Mouse (Mus musculus): Measurements from ENCODE around the gene Mbnl1. TPM values are rescaled to one million over a fixed set of nuclear protein-coding genes. Genes with fewer than 3 reads are reported as not detected.

The Mbnl1 gene
- polyA plus RNA-seq, 1 experiment from 2014 or later: 93.2 TPM

- H3K9me3 ChIP-seq (ENCODE audit: control insufficient read depth, low read length): no peaks in the 10 kb centered on the region
- no peak overlapping the region for H3K4me3 ChIP-seq (ENCODE audit: control insufficient read depth in 1 of 2, insufficient read depth in 1 of 2, low read depth in 1 of 2, low read length in 2 of 2)
- no peak overlapping the region for H3K4me2 ChIP-seq (ENCODE audit: low read length)
- no peak overlapping the region for H3K27ac ChIP-seq (replicated peaks in 1 of 2; ENCODE audit: control insufficient read depth in 1 of 2, insufficient read depth in 1 of 2, low read depth in 2 of 2, low read length in 2 of 2)
- H3K4me1 ChIP-seq (ENCODE audit: control insufficient read depth in 2 of 2, insufficient read depth in 2 of 2, low read length in 2 of 2): no peaks in the 10 kb centered on the region
- no peaks in the 10 kb centered on the region for H3K36me3 ChIP-seq (ENCODE audit: control insufficient read depth, insufficient read depth, low read length)
- no peaks in the 10 kb centered on the region for H3K27me3 ChIP-seq (ENCODE audit: control insufficient read depth, insufficient read depth, low read length)
- 54% methylated on average over 2 of the region's 2 CpGs for WGBS
- ATAC-seq (ENCODE audit: insufficient number of reproducible peaks, insufficient read depth, low FRiP score, low read depth): no peak
- no peak overlapping the region for H3K9ac ChIP-seq (ENCODE audit: low read length)
These were observed 5.8 kb downstream of the Mbnl1 start for GRCm38 (mm10) chr3:60478433-60478832.

DNA sequence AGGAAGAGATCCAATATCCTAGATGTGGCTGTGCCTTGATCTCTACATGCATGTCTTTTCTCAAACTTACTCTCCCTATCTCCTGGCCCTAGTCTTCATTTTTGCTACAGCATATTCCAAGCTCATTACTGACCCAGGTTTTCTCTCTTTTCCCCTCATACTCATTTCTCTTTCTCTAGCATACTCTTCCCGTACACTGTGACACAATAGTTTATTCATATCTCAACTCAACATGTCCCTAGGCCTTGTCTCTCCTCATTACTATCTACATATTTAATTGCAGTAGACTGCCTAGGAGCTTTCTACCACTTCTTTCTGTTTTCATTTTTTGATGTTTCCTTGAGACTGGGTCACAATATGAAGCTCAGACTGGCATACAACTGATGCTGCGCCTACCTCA, 8.1 kb downstream of the Mbnl1 start:
- Histone ChIP-seq H3K9me3 (ENCODE audit: control insufficient read depth, low read length) (no peaks in the 10 kb centered on the region), H3K4me2 (ENCODE audit: low read length) (no peak overlapping the region), H3K36me3 (ENCODE audit: control insufficient read depth, insufficient read depth, low read length) (no peaks in the 10 kb centered on the region), H3K4me1 (ENCODE audit: control insufficient read depth in 2 of 2, insufficient read depth in 2 of 2, low read length in 2 of 2) (no peaks in the 10 kb centered on the region; a peak in 1 of 4 replicates), H3K27ac (replicated peaks in 1 of 2; ENCODE audit: control insufficient read depth in 1 of 2, insufficient read depth in 1 of 2, low read depth in 2 of 2, low read length in 2 of 2) (no peak overlapping the region), H3K27me3 (ENCODE audit: control insufficient read depth, insufficient read depth, low read length) (no peaks in the 10 kb centered on the region), H3K4me3 (ENCODE audit: control insufficient read depth in 1 of 2, insufficient read depth in 1 of 2, low read depth in 1 of 2, low read length in 2 of 2) (no peak overlapping the region), H3K9ac (ENCODE audit: low read length) (no peak overlapping the region)
- ATAC-seq (ENCODE audit: insufficient number of reproducible peaks, insufficient read depth, low FRiP score, low read depth): no peak
- 98% methylated on average over 2 of the region's 2 CpGs for WGBS

DNA sequence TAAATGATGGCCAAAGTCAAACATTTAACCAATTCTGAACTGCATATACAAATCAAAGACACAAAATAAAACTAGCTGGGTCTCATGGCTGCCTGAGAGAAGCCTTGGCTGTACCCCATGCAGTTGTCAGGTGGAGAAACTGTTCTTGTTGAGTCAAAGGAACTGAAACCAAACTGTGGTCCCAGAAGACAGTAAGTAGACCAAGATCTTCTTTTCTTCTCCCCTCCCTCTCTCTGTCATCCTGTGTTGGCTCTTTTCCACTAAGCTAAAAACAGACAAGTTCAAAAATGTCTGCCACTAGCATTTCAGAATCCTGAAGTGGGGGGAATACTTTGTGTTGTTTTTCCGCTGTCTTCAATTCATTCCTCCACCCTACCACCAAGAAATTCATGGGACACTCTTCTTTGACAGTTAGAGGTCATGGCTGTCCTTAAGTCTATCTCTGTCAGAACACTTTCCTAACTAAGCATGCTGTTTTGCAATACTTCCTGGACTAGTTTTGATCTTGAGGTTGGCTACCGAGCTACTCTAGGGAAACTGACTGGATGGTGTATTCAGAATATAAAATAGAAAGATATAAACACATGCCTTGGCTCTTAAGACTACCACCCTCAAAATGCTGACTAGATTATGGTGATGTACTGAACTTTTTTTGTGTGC, 9.2 kb downstream of the Mbnl1 start:
- WGBS: 89% methylated on average over 2 of the region's 2 CpGs
- no peaks in the 10 kb centered on the region; a peak in 1 of 4 replicates for H3K4me1 ChIP-seq (ENCODE audit: control insufficient read depth in 2 of 2, insufficient read depth in 2 of 2, low read length in 2 of 2)
- H3K36me3 ChIP-seq (ENCODE audit: control insufficient read depth, insufficient read depth, low read length): no peaks in the 10 kb centered on the region
- H3K27me3 ChIP-seq (ENCODE audit: control insufficient read depth, insufficient read depth, low read length): no peaks in the 10 kb centered on the region
- H3K9ac ChIP-seq (ENCODE audit: low read length): no peak overlapping the region
- H3K4me3 ChIP-seq (ENCODE audit: control insufficient read depth in 1 of 2, insufficient read depth in 1 of 2, low read depth in 1 of 2, low read length in 2 of 2): no peak overlapping the region
- no peak overlapping the region for H3K27ac ChIP-seq (replicated peaks in 1 of 2; ENCODE audit: control insufficient read depth in 1 of 2, insufficient read depth in 1 of 2, low read depth in 2 of 2, low read length in 2 of 2)
- no peak overlapping the region for H3K4me2 ChIP-seq (ENCODE audit: low read length)
- no peak for ATAC-seq (ENCODE audit: insufficient number of reproducible peaks, insufficient read depth, low FRiP score, low read depth)
- H3K9me3 ChIP-seq (ENCODE audit: control insufficient read depth, low read length): no peaks in the 10 kb centered on the region

DNA sequence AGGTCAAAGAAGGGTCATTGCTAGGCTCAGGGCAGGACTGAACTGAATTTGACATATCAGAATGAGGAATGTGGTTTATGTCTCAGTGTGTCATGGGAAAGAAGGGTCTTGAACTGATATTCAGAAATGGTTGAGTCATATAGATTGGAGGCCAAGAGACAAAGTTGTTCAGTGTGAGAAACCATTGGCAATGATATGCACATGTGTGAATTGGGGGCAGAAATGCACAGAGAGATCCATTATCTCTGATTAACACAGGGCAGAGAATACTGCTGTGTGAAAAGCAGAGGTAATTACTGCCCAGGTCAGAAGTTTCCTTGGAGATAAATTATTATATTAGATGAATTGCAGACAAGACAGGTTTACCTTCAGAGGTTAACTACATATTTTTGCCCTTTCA, 10.7 kb downstream of the Mbnl1 start:
- Histone ChIP-seq H3K27ac (replicated peaks in 1 of 2; ENCODE audit: control insufficient read depth in 1 of 2, insufficient read depth in 1 of 2, low read depth in 2 of 2, low read length in 2 of 2) (no peak overlapping the region), H3K4me3 (ENCODE audit: control insufficient read depth in 1 of 2, insufficient read depth in 1 of 2, low read depth in 1 of 2, low read length in 2 of 2) (no peak overlapping the region), H3K27me3 (ENCODE audit: control insufficient read depth, insufficient read depth, low read length) (no peaks in the 10 kb centered on the region), H3K36me3 (ENCODE audit: control insufficient read depth, insufficient read depth, low read length) (no peaks in the 10 kb centered on the region), H3K9ac (ENCODE audit: low read length) (no peak overlapping the region), H3K4me1 (ENCODE audit: control insufficient read depth in 2 of 2, insufficient read depth in 2 of 2, low read length in 2 of 2) (no peaks in the 10 kb centered on the region; a peak in 1 of 4 replicates), H3K9me3 (ENCODE audit: control insufficient read depth, low read length) (no peaks in the 10 kb centered on the region), H3K4me2 (ENCODE audit: low read length) (no peak overlapping the region)
- ATAC-seq (ENCODE audit: insufficient number of reproducible peaks, insufficient read depth, low FRiP score, low read depth): no peak

- Histone ChIP-seq H3K4me1 (ENCODE audit: control insufficient read depth in 2 of 2, insufficient read depth in 2 of 2, low read length in 2 of 2) (no peaks in the 10 kb centered on the region; a peak in 1 of 4 replicates), H3K27me3 (ENCODE audit: control insufficient read depth, insufficient read depth, low read length) (no peaks in the 10 kb centered on the region), H3K4me3 (ENCODE audit: control insufficient read depth in 1 of 2, insufficient read depth in 1 of 2, low read depth in 1 of 2, low read length in 2 of 2) (no peak overlapping the region), H3K9ac (ENCODE audit: low read length) (no peak overlapping the region), H3K36me3 (ENCODE audit: control insufficient read depth, insufficient read depth, low read length) (no peaks in the 10 kb centered on the region), H3K9me3 (ENCODE audit: control insufficient read depth, low read length) (no peaks in the 10 kb centered on the region), H3K27ac (replicated peaks in 1 of 2; ENCODE audit: control insufficient read depth in 1 of 2, insufficient read depth in 1 of 2, low read depth in 2 of 2, low read length in 2 of 2) (no peak overlapping the region), H3K4me2 (ENCODE audit: low read length) (no peak overlapping the region)
- 85% methylated on average over 4 of the region's 4 CpGs for WGBS
- no peak for ATAC-seq (ENCODE audit: insufficient number of reproducible peaks, insufficient read depth, low FRiP score, low read depth)
These were observed 13.5 kb downstream of the Mbnl1 start for GRCm38 (mm10) chr3:60485987-60486712.

- no peaks in the 10 kb centered on the region for H3K9me3 ChIP-seq (ENCODE audit: control insufficient read depth, low read length)
- H3K27ac ChIP-seq (replicated peaks in 1 of 2; ENCODE audit: control insufficient read depth in 1 of 2, insufficient read depth in 1 of 2, low read depth in 2 of 2, low read length in 2 of 2): no peak overlapping the region
- WGBS: 84% methylated on average over 3 of the region's 3 CpGs
- no peak overlapping the region for H3K4me3 ChIP-seq (ENCODE audit: control insufficient read depth in 1 of 2, insufficient read depth in 1 of 2, low read depth in 1 of 2, low read length in 2 of 2)
- H3K27me3 ChIP-seq (ENCODE audit: control insufficient read depth, insufficient read depth, low read length): no peaks in the 10 kb centered on the region
- H3K36me3 ChIP-seq (ENCODE audit: control insufficient read depth, insufficient read depth, low read length): no peaks in the 10 kb centered on the region
- no peak overlapping the region for H3K4me2 ChIP-seq (ENCODE audit: low read length)
- H3K9ac ChIP-seq (ENCODE audit: low read length): no peak overlapping the region
- ATAC-seq (ENCODE audit: insufficient number of reproducible peaks, insufficient read depth, low FRiP score, low read depth): no peak
- no peaks in the 10 kb centered on the region; a peak in 1 of 4 replicates for H3K4me1 ChIP-seq (ENCODE audit: control insufficient read depth in 2 of 2, insufficient read depth in 2 of 2, low read length in 2 of 2)
These were observed 14.1 kb downstream of the Mbnl1 start for GRCm38 (mm10) chr3:60486713-60487170.

- Histone ChIP-seq H3K9me3 (ENCODE audit: control insufficient read depth, low read length) (no peaks in the 10 kb centered on the region), H3K4me2 (ENCODE audit: low read length) (no peak overlapping the region), H3K36me3 (ENCODE audit: control insufficient read depth, insufficient read depth, low read length) (no peaks in the 10 kb centered on the region), H3K4me1 (ENCODE audit: control insufficient read depth in 2 of 2, insufficient read depth in 2 of 2, low read length in 2 of 2) (no peaks in the 10 kb centered on the region), H3K27ac (replicated peaks in 1 of 2; ENCODE audit: control insufficient read depth in 1 of 2, insufficient read depth in 1 of 2, low read depth in 2 of 2, low read length in 2 of 2) (no peak overlapping the region), H3K27me3 (ENCODE audit: control insufficient read depth, insufficient read depth, low read length) (no peaks in the 10 kb centered on the region), H3K4me3 (ENCODE audit: control insufficient read depth in 1 of 2, insufficient read depth in 1 of 2, low read depth in 1 of 2, low read length in 2 of 2) (no peak overlapping the region), H3K9ac (ENCODE audit: low read length) (no peak overlapping the region)
- 96% methylated on average over 6 of the region's 6 CpGs for WGBS
- no peak for ATAC-seq (ENCODE audit: insufficient number of reproducible peaks, insufficient read depth, low FRiP score, low read depth)
These were observed 16.9 kb downstream of the Mbnl1 start for GRCm38 (mm10) chr3:60489509-60489908.

Measured in heart, embryonic 14.5 days (tissue).